Mouse (Mus musculus) cerebellum, postnatal 14 days (tissue): Measurements from ENCODE around the gene Olfr1099.

Source experiments
- DNase-seq, 2 experiments: peaks; one replicate each; pipeline ENCODE4 v3.0.0; 2021; ENCODE audit warnings: mixed read lengths in 2 of 2

The Olfr1099 gene

GRCm38 (mm10) chr2:86960593-86960992 is at the start of gene Olfr1099:
Gene Olfr1099, minus strand, starts transcription at chr2:86960693.
- DNase-seq, result no peak

DNA sequence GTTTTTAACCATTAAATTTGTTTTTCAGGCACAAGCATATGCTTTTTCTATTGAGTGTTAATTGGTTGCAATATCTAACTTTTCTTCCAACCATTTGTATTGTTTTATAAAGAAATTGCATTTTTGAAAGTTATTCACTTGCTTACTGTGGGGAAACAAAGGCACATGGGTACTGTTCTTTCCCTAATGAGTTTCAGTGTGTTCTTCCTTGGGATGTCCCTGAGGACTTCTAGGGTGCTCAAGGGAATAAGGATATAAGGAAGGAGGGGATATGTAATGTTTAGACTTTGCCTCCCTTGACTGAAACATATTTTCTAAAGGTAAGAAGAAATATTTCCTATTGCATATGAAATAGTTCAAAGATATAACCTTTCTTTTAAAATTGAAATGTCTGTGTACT is 37.6 kb upstream of the Olfr1099 start, which contains the start of gene Olfr1102:
Olfr1102 (plus strand) TSS at position 301 of the 400 bp plus-strand sequence.
- DNase-seq, result no peak

DNA sequence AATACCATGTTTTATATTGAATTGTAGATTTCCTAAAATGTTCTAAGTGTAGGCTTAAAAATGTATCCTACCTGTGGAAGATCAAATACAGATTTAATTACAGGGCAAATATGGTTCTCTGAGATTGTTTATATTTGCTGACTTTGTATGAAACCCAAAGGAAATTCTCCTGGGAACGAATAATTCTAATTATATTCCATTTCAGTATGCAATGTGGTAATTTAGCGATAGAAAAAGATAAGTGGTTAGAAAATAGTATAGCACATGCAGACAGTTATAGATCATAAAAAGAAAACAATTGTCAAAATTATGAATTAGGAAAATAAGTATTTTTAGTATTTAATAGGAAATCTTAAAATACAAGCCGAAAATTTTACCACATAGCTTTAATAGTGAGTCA is 30.6 kb upstream of the Olfr1099 start, which contains the start of gene Olfr1101:
Olfr1101 (minus strand) TSS at position 101 of the 400 bp plus-strand sequence.
- no peak for DNase-seq

GRCm38 (mm10) chr2:86979854-86980253 is 19.4 kb upstream of the Olfr1099 start, which contains the start of gene Olfr1100:
Gene Olfr1100, minus strand, starts transcription at chr2:86979954.
- DNase-seq, result no peak

GRCm38 (mm10) chr2:86926557-86926956 is 33.9 kb downstream of the Olfr1099 start:
- DNase-seq, result no peak

GRCm38 (mm10) chr2:86924445-86924844 is 36.0 kb downstream of the Olfr1099 start, which contains the start of gene Olfr1098:
Gene Olfr1098, minus strand, starts transcription at chr2:86924545.
- DNase-seq, result no peak

DNA sequence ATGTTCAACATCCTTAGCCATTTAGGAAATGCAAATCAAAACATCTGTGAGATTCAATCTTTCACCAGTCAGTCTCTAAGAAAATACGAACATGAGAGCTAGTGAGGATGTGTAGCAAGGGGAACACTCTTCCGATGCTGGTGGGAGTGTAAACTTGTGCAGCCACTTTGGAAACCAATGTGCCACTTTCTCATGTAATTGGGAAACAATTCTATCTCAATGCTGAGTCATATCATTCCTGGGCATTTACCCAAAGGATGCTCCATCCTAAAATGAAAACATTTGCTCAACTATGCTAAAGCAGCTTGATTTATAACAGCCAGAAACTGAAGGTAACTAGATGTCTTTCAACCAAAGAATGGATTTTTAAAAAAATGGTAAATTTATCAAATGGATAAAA is 54.8 kb downstream of the Olfr1099 start:
- DNase-seq, result no peak
